Mouse (Mus musculus): ENCODE data around the gene Adamtsl5. TPM values are rescaled to one million over a fixed set of nuclear protein-coding genes. Genes with fewer than 3 reads are reported as not detected.
A peak's percentile ranks its signal among the peaks of the same experiment; 100 is the strongest.

The Adamtsl5 gene
- polyA plus RNA-seq, 1 experiment from 2014 or later: 8.7 TPM

DNA sequence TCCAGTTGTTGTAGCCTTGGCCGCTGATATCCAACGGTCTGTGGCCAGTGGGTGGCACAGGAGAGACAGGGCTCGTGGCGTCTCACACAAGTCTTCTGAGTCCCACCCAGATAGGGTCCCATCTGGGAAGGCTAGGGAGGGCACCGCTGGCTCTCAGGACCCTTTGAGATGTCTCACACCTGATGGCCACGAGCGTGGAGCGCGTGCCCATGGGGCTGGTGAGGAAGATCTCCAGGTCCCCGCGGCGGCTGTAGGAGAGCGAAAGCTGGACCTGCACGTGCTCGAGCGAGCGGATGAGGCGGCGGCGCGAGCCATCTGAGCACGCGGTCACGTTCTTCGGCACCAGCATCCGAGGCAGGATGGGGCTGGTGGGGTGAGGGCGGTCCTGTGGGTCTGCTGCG lies 25.4 kb downstream of the Adamtsl5 start:
- peak overlapping the region; percentile 36 for H3K9ac ChIP-seq (ENCODE audit: low read length)
- 1% methylated on average over 28 of the region's 28 CpGs for WGBS
- H3K4me1 ChIP-seq (replicated peaks; ENCODE audit: control insufficient read depth, insufficient read depth, low read length): peaks cover 11% of the 10 kb centered on the region
- no peaks in the 10 kb centered on the region for H3K27me3 ChIP-seq (replicated peaks; ENCODE audit: control insufficient read depth, insufficient read depth, low read length)
- H3K36me3 ChIP-seq (ENCODE audit: control insufficient read depth, insufficient read depth, low read length): peaks cover 14% of the 10 kb centered on the region
- ATAC-seq (replicated peaks; ENCODE audit: low FRiP score, low TSS enrichment, low read depth) (0 out of 2 replicates have a peak, but pooled peaks have one; percentile 0), DNase-seq (ENCODE audit: low spot score) (no peak)
- H3K4me2 ChIP-seq (ENCODE audit: low read length): peak overlapping the region; percentile 81
- no peak overlapping the region for H3K27ac ChIP-seq (ENCODE audit: low read depth)
- peak overlapping the region; percentile 51 for H3K4me3 ChIP-seq (ENCODE audit: low read depth, low read length)
- H3K9me3 ChIP-seq (ENCODE audit: control insufficient read depth, low read length): no peaks in the 10 kb centered on the region

DNA sequence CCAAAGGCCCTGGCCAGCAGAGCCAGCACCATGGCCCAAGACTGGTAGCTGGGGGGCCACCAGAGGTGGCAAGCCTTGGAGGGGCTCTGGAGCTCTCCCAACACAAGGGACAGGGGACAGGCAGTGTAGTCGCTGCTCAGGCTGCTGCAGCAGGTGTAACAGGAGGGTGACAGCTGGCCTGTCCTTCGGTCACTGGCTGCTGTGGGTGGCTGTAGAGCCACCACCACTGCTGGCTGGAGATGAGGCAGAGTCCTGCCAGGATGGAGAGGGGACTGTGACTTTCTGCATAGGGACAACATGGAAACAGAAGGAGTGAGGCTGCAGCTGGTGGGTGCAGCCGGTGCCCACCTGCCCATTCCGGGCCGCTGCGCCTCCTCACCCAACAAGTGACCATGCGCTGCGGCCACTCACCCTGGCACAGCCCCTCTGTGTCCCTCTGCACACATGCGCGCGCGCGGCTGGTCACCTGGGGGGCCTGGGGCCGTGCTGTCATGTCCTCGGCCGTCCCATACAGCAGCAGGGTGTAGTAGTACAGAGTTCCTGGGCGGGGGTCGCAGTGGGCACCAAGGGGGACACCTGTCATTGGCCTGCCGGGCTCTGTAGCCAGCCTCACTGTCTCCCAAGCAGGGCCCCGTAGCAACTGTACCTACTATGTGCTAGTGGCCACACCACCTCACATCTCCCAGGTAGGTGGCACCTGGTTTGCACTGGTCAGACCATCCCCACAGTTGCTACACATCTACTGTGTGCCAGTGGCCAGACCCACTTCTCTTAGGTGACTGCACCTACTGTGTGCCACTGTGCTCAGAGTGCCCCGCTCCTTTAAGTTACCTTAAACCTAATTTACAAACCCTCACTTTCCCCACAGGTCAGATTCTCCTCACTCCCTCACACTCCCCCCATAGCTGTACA lies 26.3 kb downstream of the Adamtsl5 start:
- peaks cover 11% of the 10 kb centered on the region for H3K4me1 ChIP-seq (replicated peaks; ENCODE audit: control insufficient read depth, insufficient read depth, low read length)
- ATAC-seq (replicated peaks; ENCODE audit: low FRiP score, low TSS enrichment, low read depth) (no peak), DNase-seq (ENCODE audit: low spot score) (no peak)
- peaks cover 5% of the 10 kb centered on the region; the same call in 1 of the 2 replicates for H3K27me3 ChIP-seq (replicated peaks; ENCODE audit: control insufficient read depth, insufficient read depth, low read length)
- no peaks in the 10 kb centered on the region for H3K9me3 ChIP-seq (ENCODE audit: control insufficient read depth, low read length)
- WGBS: 93% methylated on average over 21 of the region's 21 CpGs
- H3K4me2 ChIP-seq (ENCODE audit: low read length): peak overlapping the region; percentile 81
- H3K36me3 ChIP-seq (ENCODE audit: control insufficient read depth, insufficient read depth, low read length): peaks cover 18% of the 10 kb centered on the region
- peak overlapping the region; percentile 51 for H3K4me3 ChIP-seq (ENCODE audit: low read depth, low read length)
- no peak overlapping the region for H3K9ac ChIP-seq (ENCODE audit: low read length)
- H3K27ac ChIP-seq (ENCODE audit: low read depth): no peak overlapping the region

DNA sequence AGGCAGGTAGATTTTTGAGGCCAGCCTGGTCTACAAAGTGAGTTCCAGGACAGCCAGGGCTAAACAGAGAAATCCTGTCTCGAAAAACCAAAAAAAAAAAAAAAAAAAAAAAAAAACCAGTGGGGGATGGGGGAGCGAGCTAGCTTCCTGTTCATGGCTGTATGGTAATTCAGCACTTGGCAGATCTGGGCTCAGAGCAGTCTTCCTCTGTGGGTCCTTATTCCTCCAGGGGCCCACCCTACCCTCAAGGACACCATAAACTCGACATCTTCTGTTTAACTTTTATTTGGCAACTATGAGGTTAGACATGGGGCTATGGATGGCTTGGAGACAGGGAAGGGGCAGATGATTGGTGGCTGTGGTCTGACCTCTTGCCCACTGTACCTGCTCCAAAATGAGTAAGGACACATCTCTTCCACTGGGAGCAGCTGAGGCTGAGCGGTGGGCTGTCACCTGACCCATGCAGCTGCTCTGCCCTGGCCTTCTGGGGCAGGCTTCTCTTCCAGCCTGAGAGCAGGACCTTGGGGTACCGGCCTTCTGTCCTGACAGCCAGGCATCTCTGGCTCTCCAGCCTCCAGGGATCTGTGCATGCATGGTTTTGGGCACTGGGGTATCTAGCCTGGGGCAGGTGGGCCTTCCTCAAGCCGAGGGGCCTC lies 27.1 kb downstream of the Adamtsl5 start:
- no peak for ATAC-seq (replicated peaks; ENCODE audit: low FRiP score, low TSS enrichment, low read depth)
- Histone ChIP-seq H3K4me3 (ENCODE audit: low read depth, low read length) (no peak overlapping the region), H3K4me2 (ENCODE audit: low read length) (no peak overlapping the region), H3K27ac (ENCODE audit: low read depth) (no peak overlapping the region), H3K36me3 (ENCODE audit: control insufficient read depth, insufficient read depth, low read length) (peaks cover 18% of the 10 kb centered on the region), H3K4me1 (replicated peaks; ENCODE audit: control insufficient read depth, insufficient read depth, low read length) (peaks cover 11% of the 10 kb centered on the region), H3K9ac (ENCODE audit: low read length) (no peak overlapping the region), H3K9me3 (ENCODE audit: control insufficient read depth, low read length) (no peaks in the 10 kb centered on the region), H3K27me3 (replicated peaks; ENCODE audit: control insufficient read depth, insufficient read depth, low read length) (peaks cover 9% of the 10 kb centered on the region)
- no peak for DNase-seq (ENCODE audit: low spot score)
- WGBS: 74% methylated on average over 6 of the region's 6 CpGs

DNA sequence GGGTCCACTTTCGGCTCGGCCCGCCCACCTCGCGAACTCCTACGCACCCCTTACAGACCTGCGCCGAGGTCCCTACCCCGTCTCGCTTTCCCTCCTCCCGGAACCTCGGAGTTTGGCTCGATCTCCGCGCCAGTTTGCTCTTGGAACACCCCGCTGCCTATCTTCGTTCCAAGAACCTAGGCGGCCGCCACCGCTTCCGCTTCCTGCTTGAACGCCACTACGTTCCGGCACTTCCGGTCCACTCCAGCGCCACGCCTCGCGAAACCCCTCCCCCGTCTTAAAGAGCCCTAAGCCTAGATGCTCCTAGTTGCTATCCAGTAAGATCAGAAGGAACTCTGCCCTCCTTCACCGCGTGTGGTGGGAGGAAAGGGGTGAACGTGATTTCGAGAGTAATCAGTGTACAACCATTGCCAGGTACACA lies 27.9 kb downstream of the Adamtsl5 start, which contains the start of gene 2310011J03Rik:
TSS of gene 2310011J03Rik (minus strand) at position 198 of the 421 bp plus-strand sequence.
- peak; percentile 38 for ATAC-seq (replicated peaks; ENCODE audit: low FRiP score, low TSS enrichment, low read depth)
- Histone ChIP-seq H3K36me3 (ENCODE audit: control insufficient read depth, insufficient read depth, low read length) (peaks cover 18% of the 10 kb centered on the region), H3K27me3 (replicated peaks; ENCODE audit: control insufficient read depth, insufficient read depth, low read length) (peaks cover 17% of the 10 kb centered on the region), H3K4me3 (ENCODE audit: low read depth, low read length) (peak within 1 kb of the TSS; percentile 84), H3K27ac (ENCODE audit: low read depth) (peak within 1 kb of the TSS; percentile 45; the same call in 1 of the 2 replicates), H3K4me2 (ENCODE audit: low read length) (peak within 1 kb of the TSS; percentile 74), H3K9me3 (ENCODE audit: control insufficient read depth, low read length) (no peaks in the 10 kb centered on the region), H3K4me1 (replicated peaks; ENCODE audit: control insufficient read depth, insufficient read depth, low read length) (peaks cover 11% of the 10 kb centered on the region), H3K9ac (ENCODE audit: low read length) (peak within 1 kb of the TSS; percentile 82)
- under 1% methylated on average over 34 of the region's 34 CpGs for WGBS
- DNase-seq (ENCODE audit: low spot score): peak; percentile 93

DNA sequence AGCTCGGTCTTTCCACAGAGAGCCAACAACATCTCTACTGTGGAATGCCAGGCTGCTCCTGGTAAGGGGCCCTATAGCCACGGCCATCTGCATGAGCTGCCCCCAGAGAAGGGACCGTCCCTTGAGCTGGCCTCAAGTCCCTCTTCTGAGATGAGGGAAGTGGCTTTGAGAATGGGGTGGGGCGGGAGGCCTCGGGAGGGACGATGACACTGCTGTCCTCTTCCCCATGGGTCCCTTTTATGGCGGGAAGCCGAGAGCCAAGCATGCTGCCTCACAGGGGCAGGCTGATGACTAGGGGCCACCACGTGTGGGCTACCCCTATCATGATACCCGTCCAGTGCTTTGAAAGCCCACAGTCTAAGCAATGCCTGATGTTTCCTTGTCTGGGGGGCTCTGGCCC lies 31.2 kb downstream of the Adamtsl5 start:
- H3K27me3 ChIP-seq (replicated peaks; ENCODE audit: control insufficient read depth, insufficient read depth, low read length): peaks cover 49% of the 10 kb centered on the region
- H3K36me3 ChIP-seq (ENCODE audit: control insufficient read depth, insufficient read depth, low read length): peaks cover 18% of the 10 kb centered on the region
- no peak overlapping the region for H3K9ac ChIP-seq (ENCODE audit: low read length)
- H3K4me3 ChIP-seq (ENCODE audit: low read depth, low read length): no peak overlapping the region
- ATAC-seq (replicated peaks; ENCODE audit: low FRiP score, low TSS enrichment, low read depth): no peak
- DNase-seq (ENCODE audit: low spot score): no peak
- peaks cover 9% of the 10 kb centered on the region for H3K4me1 ChIP-seq (replicated peaks; ENCODE audit: control insufficient read depth, insufficient read depth, low read length)
- H3K9me3 ChIP-seq (ENCODE audit: control insufficient read depth, low read length): no peaks in the 10 kb centered on the region
- no peak overlapping the region for H3K4me2 ChIP-seq (ENCODE audit: low read length)
- 53% methylated on average over 10 of the region's 10 CpGs for WGBS
- no peak overlapping the region for H3K27ac ChIP-seq (ENCODE audit: low read depth)

DNA sequence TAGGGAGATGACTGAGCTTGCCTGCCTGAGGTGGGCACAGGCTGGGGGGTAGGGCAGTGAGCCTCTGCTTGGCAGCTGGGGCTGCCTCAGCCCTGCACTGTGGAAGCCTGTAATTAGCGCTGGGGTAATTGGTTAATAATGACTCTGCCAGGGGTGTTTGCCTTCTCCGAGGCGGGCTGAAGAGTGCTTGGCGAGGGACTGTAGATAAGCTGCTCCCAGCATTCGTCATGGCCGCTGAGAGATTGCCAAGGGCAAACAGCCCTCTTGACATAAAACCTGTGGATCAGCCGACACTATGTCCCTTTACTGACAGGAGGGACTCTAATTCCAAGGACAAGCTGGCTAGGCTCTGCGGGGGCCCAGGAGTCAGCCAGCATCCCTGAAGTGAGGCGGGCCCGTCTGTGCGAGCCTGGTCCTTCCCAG lies 31.8 kb downstream of the Adamtsl5 start:
- WGBS: 32% methylated on average over 11 of the region's 11 CpGs
- Histone ChIP-seq H3K9ac (ENCODE audit: low read length) (no peak overlapping the region), H3K4me1 (replicated peaks; ENCODE audit: control insufficient read depth, insufficient read depth, low read length) (peaks cover 9% of the 10 kb centered on the region), H3K9me3 (ENCODE audit: control insufficient read depth, low read length) (no peaks in the 10 kb centered on the region), H3K27ac (ENCODE audit: low read depth) (no peak overlapping the region), H3K27me3 (replicated peaks; ENCODE audit: control insufficient read depth, insufficient read depth, low read length) (peaks cover 55% of the 10 kb centered on the region), H3K4me3 (ENCODE audit: low read depth, low read length) (no peak overlapping the region), H3K36me3 (ENCODE audit: control insufficient read depth, insufficient read depth, low read length) (peaks cover 18% of the 10 kb centered on the region), H3K4me2 (ENCODE audit: low read length) (no peak overlapping the region)
- DNase-seq (ENCODE audit: low spot score) (no peak), ATAC-seq (replicated peaks; ENCODE audit: low FRiP score, low TSS enrichment, low read depth) (no peak)

DNA sequence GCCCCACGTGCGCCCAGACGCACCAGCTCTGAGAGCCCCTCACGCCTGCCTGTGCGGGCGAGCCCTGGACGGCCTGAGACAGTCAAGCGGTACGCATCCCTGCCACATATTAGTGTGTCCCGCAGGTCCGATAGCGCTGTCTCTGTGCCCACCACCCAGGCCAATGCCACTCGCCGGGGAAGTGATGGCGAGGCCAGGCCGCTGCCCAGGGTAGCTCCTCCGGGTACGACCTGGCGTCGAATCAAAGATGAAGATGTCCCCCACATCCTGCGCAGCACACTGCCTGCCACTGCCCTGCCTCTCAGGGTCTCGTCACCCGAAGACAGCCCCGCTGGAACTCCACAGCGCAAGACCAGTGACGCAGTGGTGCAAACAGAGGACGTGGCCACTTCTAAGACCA lies 32.9 kb downstream of the Adamtsl5 start:
- H3K9ac ChIP-seq (ENCODE audit: low read length): no peak overlapping the region
- peaks cover 61% of the 10 kb centered on the region for H3K27me3 ChIP-seq (replicated peaks; ENCODE audit: control insufficient read depth, insufficient read depth, low read length)
- H3K4me2 ChIP-seq (ENCODE audit: low read length): no peak overlapping the region
- DNase-seq (ENCODE audit: low spot score) (no peak), ATAC-seq (replicated peaks; ENCODE audit: low FRiP score, low TSS enrichment, low read depth) (no peak)
- H3K36me3 ChIP-seq (ENCODE audit: control insufficient read depth, insufficient read depth, low read length): peaks cover 18% of the 10 kb centered on the region
- WGBS: 42% methylated on average over 27 of the region's 27 CpGs
- no peak overlapping the region for H3K4me3 ChIP-seq (ENCODE audit: low read depth, low read length)
- H3K9me3 ChIP-seq (ENCODE audit: control insufficient read depth, low read length): no peaks in the 10 kb centered on the region
- H3K27ac ChIP-seq (ENCODE audit: low read depth): no peak overlapping the region
- peaks cover 9% of the 10 kb centered on the region for H3K4me1 ChIP-seq (replicated peaks; ENCODE audit: control insufficient read depth, insufficient read depth, low read length)

DNA sequence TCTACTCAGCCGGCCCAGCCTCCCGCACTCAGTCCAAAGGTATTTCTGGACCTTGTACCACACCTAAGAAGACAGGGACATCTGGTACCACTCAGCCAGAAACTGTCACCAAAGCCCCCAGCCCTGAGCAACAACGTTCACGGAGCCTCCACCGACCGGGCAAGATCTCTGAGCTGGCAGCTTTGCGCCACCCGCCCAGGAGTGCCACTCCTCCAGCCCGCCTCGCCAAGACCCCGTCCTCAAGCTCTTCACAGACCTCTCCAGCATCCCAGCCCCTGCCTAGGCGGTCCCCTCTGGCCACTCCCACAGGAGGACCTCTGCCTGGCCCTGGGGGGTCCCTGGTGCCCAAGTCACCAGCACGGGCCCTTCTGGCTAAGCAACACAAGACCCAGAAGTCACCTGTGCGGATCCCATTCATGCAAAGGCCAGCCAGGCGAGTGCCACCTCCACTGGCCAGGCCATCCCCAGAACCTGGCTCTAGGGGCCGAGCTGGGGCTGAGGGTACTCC lies 33.7 kb downstream of the Adamtsl5 start:
- Histone ChIP-seq H3K4me1 (replicated peaks; ENCODE audit: control insufficient read depth, insufficient read depth, low read length) (peaks cover 7% of the 10 kb centered on the region), H3K4me3 (ENCODE audit: low read depth, low read length) (no peak overlapping the region), H3K9ac (ENCODE audit: low read length) (no peak overlapping the region), H3K36me3 (ENCODE audit: control insufficient read depth, insufficient read depth, low read length) (peaks cover 18% of the 10 kb centered on the region), H3K27ac (ENCODE audit: low read depth) (no peak overlapping the region), H3K27me3 (replicated peaks; ENCODE audit: control insufficient read depth, insufficient read depth, low read length) (peaks cover 64% of the 10 kb centered on the region), H3K9me3 (ENCODE audit: control insufficient read depth, low read length) (no peaks in the 10 kb centered on the region), H3K4me2 (ENCODE audit: low read length) (no peak overlapping the region)
- WGBS: 54% methylated on average over 16 of the region's 16 CpGs
- DNase-seq (ENCODE audit: low spot score): no peak
- ATAC-seq (replicated peaks; ENCODE audit: low FRiP score, low TSS enrichment, low read depth): no peak
